Mouse (Mus musculus) urinary bladder, postnatal 36 days (tissue): ENCODE data around the gene Zfp760.
A peak's percentile ranks its signal among the peaks of the same experiment; 100 is the strongest.
"Not testable (repeated sequence)": the region's sequence is repeated elsewhere in the genome, so short reads cannot be mapped to it uniquely, and the experiment has no call there.

Experiments used
- DNase-seq, 2 experiments: peaks; one replicate each; pipeline ENCODE4 v3.0.0; 2022; ENCODE audit warnings: low spot score in 2 of 2, mixed read lengths in 1 of 2

The Zfp760 gene

DNA sequence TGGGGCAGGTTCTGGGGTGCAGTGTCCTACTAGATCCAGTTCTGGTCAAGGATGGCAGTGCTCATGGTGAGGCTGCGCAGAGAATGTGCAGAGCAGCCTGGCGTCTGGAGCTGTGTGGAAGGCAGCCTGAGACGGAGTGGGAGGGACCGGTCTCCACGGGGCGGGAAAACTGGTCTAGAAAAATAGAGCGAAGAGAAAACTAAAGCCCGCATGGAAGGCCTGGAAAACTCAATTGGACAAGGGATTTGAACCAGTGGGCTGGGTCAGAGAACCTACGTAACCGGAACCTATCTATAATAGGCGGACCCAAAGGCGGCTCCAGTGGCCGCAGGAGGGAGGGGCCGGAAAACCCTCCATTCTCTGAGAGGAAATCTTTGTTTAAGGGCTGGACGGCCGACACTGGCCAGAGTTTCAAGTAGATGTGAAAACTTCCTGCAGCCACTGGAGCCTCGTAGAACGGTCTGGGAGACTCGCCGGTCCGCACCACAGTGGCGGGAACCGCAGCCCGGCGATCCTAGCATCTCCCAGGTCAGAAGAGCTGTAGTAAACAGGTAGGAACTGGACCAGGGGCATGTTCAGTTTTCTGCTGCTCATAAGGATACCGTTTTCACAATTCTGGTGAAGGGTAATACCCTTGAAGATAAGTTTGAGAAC is at the start of gene Zfp760:
TSS of gene Zfp760 (plus strand) at position 399 of the 654 bp plus-strand sequence.
- peak; percentile 75 to 86 for DNase-seq

DNA sequence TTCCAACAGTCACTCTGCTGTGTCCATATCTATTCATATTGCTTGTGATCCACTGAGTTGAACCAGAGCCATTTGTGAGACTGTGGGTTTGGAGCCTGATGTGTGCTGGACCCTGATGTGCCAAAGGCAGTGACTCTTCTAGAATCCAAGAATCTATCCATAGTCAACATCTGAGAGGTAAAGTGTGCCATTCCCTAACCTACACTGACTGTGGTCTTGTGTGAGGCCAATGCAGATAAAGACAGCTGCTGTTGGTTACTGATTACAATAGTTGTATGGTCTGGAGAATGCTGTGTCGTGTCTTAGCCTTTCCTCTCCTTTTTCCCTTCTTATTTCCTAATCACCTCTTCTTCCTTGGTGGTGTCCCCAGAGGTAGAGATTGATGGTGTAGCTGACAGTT is 28.7 kb upstream of the Zfp760 start:
- not testable (repeated sequence) for DNase-seq

DNA sequence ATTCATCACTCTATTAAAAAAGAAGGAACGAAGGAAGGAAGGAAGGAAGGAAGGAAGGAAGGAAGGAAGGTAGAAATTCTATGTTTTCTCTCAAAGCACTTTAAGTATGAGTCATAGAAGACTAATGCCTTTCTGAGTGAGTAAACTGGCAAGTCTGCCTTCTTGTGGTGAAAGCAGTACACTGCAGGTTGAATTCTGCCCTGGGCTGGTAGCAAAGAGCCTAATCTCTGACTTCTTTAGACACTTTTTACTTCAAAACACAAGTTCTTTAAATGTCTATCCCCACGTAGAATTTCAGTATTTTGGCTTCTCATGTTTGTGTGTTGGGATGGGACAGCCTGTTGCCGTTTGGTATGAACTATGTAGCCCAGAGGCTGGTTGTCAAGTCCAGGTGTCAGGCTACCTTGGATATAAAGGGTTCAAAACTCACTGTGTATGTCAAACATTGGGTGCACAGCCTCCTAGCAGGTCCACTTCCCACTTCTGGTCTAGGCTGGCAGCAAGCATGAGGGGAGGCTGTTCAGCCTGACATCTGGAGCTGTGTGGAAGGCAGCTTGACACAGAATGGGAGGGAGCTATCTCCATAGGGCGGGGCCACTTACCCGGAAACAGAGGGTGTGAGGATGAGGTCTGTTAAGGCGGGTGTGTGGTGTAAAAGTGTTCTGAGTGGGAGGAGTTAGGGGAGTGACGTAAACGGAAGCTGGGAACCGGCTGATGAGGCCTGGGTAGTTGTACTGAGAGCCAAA is 28.1 kb upstream of the Zfp760 start:
- DNase-seq = peak; percentile 78 to 87

DNA sequence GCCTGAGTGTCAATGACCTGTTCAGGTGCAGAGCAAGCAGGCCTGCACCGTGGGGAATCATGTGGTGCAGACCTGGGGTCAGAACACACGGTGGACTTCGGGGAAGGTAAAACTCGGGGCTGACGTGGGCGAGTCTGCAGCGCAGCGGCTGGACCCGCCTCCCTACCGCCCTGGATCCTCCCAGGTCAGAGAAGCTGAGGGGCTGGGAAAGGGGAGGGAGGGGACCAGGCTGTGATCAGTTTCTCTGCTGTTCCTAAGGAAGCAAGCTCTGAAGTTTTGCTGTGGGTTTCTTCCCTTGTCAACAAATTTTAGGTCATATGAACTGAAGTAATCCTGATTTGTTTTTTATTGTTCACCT is 27.5 kb upstream of the Zfp760 start:
- not testable (repeated sequence) for DNase-seq

DNA sequence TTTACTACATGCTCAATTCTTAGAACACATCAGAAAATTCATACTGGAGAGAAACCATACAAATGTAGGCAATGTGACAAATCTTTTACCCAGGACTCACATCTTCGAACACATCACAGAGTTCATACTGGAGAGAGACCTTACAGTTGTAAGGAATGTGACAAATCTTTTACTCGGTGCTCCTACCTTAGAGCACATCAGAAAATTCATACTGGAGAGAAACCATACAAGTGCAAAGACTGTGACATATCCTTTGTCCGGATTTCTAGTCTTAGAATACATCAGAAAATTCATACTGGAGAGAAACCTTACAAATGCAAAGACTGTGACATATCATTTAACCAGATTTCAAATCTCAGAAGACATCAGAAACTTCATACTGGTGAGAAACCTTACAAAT is 16.0 kb upstream of the Zfp760 start, which contains the start of gene Gm10226:
TSS of gene Gm10226 (plus strand) at position 301 of the 400 bp plus-strand sequence.
- no peak for DNase-seq

DNA sequence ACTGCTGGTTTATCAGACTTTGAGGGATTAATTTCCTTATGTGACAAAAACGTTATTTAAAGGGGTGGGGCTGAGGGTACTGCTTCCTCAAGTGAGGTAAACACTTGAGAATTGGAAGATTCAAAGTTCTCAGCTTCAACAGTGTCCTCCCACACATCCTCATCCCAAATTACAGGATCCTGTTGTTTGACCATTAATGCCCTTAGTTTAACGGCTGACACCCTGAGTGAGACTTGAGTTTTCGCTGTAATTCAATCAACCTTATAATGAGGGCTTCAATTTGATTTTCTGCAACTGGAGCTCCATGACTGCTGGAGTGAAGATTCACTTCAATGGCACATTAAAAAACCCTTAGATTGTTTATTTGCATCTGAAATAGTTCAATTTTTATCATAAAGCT is 14.2 kb upstream of the Zfp760 start:
- DNase-seq = no peak

DNA sequence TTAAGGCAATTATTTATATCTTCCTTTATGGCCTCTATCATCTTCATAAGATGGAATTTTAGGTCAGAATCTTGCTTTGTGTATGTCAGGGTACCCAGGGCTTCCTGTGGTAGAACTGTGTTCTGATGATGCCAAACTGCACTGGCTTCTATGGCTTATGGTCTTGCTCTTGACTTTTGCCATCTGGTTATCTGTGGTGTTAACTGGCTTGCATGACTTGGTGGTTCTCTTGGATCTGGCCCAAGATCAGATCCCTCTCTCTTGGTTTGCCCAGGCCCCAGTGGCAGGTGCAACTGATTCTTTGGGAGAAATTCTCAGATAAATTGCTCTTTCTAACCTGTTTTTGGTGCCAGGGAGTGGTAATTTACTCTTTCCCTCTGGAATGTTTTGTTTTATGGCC is 11.5 kb upstream of the Zfp760 start:
- no peak for DNase-seq

DNA sequence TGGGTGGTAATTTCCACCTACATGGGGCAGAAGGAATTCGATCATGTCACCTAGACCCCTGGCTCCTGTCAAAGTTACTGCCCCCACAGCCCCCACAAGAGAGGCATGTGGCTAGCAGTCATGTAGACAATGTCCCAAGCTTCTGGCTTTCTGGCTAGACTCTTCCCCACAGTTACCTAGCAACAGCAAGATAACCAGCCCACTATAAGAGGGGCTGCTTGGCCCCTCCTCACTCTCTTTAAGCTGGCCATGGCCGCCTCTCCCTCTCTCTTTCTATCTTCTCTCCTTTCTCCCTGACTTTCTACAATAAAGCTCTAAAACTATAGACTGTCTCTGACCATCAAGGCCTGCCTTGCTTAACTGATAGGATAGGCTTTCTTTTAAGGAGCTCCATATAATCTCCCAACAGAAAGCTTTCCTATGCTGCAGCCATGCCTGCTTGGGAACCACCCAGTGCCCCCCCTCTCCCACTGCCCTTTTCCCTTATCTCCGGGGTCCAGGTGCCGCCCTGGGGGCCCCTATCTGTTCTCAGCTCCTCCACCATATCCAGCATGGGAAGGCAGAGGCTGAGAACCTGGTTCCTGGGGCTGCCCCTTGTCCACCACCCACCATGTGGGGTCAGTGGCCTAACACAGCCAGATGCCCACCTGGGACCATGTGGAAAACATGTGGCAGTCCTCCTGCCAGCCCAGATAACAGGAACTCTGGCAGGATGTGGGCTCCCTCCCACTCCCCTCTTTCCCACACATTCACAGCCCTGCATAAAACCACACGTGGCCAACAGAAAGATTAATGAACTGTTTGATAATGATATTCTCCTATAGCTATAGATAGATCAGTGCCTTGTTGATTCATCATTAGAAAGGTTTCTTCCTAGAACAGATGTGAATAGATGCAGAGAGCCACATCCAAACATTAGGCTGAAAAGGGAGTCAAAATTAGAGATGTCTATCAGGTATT is 5.0 kb upstream of the Zfp760 start:
- DNase-seq = no peak

DNA sequence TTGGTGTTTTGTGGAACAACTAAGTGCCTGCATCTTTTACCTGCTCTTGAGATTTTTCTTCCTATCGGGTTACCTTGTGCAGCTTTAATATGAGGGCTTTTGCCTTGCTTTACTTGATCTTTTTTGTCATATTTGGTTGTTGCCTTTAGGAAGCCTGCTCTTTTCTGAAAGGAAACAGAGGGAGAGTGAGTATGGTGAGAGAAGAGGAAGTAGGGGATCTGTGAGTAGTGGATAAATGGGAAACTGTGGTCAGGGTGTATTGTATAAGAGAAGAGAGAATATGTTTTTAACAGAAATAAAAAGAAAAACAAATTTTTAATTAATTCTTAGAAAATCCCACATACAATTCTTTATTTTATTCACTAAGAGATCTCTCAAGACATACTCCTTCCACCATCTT is 4.1 kb upstream of the Zfp760 start:
- DNase-seq = no peak

DNA sequence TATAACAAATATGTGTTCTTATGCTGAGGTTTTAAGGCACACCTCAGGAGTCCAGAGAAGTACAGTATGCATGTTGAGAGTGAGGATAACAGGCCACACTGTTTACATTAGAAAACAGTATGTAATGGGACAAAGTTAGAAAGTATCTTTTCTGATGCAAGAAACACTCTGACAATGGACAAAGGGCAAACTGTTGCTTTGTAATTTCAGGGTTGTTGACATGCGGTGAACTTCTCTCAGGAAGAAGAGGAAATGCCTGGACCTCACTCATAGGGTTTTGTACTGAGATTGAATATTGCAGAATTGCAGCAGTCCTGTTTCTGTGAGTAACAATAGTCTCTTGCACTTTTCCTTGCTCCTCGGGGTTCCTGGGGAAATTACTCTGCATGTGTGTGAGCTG is 860 bp downstream of the Zfp760 start:
- DNase-seq = no peak

DNA sequence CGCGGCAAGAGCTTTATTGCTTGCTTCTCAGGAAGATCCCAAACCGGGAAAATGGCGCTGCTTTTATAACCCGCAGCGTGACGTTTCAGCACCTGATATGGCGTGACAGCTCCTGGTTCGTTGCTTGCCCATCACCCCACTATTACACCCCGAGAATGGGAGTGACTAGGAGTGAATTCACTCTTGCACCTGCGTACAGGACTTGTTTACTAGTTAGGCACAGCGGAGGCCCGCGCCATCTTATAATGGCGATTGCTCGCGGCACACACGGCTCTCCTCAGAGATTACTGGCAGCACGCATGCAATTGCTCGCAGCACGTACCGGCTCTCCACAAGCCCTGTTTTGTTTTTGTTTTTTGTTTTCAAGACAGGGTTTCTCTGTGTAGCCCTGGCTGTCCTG is 23.0 kb downstream of the Zfp760 start, which contains the start of gene Zfp229:
TSS of gene Zfp229 (plus strand) at position 301 of the 400 bp plus-strand sequence.
- DNase-seq = not testable (repeated sequence)

DNA sequence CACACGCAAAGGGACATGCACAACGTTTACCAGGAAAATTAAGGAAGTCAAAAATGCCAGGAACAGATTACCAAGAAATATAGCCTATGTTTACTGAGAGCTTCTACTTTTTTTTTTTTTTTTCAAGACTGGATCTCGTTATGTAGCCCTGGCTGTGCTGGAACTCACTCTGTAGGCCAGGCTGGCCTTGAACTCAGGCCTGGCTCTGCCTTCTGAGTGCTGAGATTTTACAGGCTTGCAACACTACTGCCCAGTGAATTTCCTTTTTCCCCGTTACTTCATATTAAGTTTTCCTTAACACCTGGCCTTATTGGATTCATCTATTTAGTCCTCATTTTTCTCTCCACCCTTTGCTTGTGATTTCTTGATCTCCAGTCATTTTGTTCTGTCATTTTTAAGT is 25.5 kb downstream of the Zfp760 start:
- no peak for DNase-seq

DNA sequence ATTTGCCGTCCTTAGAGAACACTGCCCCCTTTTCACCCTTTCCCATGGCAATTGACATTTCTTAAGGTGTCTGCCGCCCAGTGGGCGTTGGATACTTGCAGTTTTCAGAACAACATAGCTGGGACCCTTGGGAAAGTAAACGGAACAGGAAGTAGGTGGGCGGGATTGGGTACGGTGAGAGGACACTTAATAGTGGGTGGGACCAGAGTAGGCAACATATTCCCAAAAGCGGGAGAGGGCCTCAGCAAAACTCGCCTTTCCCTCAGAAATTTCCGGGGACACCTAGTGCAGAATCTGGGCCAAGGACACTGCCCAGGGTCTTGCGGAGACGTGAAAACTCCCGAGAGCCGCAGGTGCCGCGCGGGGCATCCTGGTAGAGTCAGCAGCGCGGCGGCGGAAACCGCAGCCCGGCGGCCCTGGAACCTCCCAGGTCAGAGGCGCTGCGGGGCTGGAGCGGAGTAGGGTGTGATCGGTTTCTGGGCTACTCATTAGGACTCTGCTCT is 26.0 kb downstream of the Zfp760 start:
- DNase-seq = peak; percentile 72 to 73

DNA sequence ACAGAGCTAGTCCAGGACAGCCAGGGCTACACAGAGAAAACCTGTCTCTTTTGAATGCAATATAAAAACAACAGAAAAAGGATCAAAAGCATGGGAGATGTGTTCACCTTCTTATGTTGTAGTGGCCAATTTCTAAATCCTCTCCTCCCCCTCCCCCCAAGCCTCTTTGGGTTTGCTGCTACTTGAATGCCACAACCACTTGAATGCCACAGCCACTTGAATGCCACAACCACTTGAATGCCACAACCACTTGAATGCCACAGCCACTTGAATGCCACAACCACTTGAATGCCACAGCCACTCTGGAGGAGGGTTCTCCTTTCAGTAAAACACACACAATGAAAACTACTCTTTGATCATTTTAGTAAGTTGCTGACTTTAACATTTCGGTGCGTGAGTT is 45.2 kb downstream of the Zfp760 start:
- no peak for DNase-seq

DNA sequence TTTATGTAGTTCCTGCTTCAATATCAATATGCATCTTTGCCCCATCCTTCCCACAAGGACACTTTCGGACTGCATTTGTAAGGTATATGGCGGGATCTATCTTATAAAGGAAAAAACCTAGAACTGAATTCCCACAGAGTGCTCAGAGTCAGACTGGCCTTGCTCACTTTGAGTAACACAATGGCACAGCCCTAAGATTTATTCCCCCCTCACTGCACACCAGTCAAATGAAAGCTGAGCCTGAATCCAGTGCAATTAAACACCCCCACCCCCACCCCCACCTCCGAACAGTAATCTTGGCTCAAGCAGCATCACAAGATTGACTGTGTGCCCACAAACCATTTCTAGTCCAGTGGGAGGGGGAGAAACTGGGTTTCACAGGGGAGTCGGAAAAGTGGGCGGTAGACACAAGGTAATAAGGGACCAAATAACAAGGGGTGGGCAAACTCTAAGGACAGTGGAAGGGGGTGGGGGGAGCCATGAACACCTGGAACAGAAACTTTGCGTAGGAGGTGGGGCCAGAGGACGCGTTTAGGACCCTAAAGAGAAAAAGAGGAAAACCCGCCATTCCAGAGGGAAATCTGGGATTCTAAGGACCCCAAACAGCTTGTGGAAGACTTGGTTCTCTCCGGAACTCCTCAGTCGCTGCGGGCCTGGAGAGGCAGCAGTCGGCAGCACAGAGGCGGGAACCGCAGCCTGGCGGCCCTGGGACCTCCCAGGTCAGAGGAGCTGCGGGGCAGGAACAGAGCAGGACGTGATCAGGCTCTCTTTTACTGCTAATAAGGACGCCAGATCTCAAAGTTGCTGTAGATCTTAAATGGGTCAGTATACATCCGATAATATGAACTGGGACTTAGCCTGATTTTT is 46.0 kb downstream of the Zfp760 start:
- no peak for DNase-seq

DNA sequence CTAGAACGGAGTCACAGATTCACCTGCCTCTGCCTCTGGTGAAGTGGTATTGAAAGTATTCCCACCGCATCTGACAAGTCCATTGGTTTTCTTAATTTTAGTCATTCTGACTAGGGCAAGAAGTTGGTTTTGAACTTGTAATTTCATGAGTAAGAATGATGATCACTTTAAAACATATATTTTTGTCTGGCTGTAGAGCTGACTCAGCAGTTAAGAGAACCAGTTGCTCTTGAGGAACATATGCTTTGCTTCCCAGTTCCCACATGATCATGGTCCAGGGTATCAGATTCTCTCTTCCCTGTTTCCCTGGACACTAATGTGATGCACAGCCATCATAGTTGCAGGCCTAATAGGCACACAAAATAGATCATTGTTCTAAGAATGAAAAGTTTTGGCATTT is 62.8 kb downstream of the Zfp760 start:
- no peak for DNase-seq
